Mouse (Mus musculus) gastrocnemius, adult 2 months (tissue): ENCODE measurements around the gene Rassf1. TPM values are rescaled to one million over a fixed set of nuclear protein-coding genes. Genes with fewer than 3 reads are reported as not detected.

Experiments used
- DNase-seq: peaks from one replicate; pipeline ENCODE4 v3.0.0; 2022
- H3K27ac ChIP-seq: fragments of 200-600 bp; 2 replicates; pipeline ENCODE4 v1.8.1; 2022; ENCODE audit warnings: mild to moderate bottlenecking
- H3K4me3 ChIP-seq: fragments of 200-600 bp; 2 replicates; pipeline ENCODE4 v1.8.1; 2022; ENCODE audit warnings: mild to moderate bottlenecking, moderate library complexity
- CTCF ChIP-seq: fragments of 200-600 bp; IDR thresholded peaks from 2 replicates; pipeline ENCODE4 v1.8.1; 2022; ENCODE audit warnings: antibody characterized with exemption, mild to moderate bottlenecking, moderate library complexity
- intact Hi-C: fragments of 180-260 bp; cut with DNase I; formaldehyde crosslinking; loops from one replicate; pipeline ENCODE4 v1.15.1; 2025
- total RNA-seq, 2 experiments: library from RNA; stranded (reverse); gene quantifications; 2 replicates each; pipeline ENCODE4 v1.2.3; 2021

Rassf1 gene
- total RNA-seq, 2 experiments from 2014 or later = 14.0 to 14.3 TPM

DNA sequence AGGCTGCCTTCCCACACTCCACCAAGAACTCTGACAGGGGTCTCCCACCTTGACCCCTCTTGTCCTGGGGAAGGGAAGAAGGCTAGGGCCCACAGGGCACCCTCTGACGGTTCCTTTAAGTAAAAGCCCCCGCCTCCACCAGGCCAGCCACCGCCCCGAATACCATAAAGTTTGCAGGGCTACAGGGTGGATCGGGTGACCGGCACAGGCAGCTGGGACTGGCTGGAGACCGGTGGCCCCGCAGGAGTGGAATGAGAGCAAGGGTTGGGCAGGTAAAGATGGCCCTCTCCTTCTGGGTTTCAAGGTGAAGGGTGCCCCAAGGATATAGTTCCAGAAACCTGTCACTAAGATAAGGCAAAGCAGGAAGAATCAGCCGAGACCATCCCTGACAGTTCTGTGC is 55.2 kb downstream of the Rassf1 start:
- DNase-seq = peak; percentile 79
- H3K4me3 ChIP-seq = peak overlapping the region; percentile 76
- TF ChIP-seq CTCF = no peak
- intact Hi-C loops = no loop called here
- H3K27ac ChIP-seq = peak overlapping the region; percentile 99

DNA sequence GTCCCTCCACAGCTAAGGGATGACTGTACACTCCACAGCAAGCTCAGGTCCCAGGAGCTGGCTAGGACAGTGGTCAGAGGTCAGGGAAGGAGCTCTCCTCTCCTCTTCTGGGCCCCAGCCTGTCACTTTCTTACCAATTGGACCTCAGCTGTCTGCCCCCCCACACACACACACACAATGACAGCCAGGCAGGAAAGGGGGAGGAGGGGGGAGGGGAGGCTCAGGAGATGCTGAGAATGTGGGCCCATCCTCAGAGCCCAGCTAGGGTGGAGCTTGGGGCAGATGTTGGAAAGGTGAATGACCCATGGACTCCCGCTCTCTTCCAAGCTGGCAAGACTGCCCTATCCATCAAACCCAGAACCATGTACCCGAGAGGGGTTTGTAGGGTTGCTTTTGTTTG is 55.7 kb downstream of the Rassf1 start:
- TF ChIP-seq CTCF = no peak
- intact Hi-C loops = no loop called here
- H3K27ac ChIP-seq = peak overlapping the region; percentile 99
- DNase-seq = no peak
- H3K4me3 ChIP-seq = peak overlapping the region; percentile 76

GRCm38 (mm10) chr9:107607653-107608245 is 56.4 kb downstream of the Rassf1 start:
- no peak for DNase-seq
- no peak for TF ChIP-seq CTCF
- intact Hi-C loops = no loop called here
- Histone ChIP-seq H3K27ac (peak overlapping the region; percentile 99), H3K4me3 (peak overlapping the region; percentile 76)

GRCm38 (mm10) chr9:107608741-107609432 is 57.5 kb downstream of the Rassf1 start, which contains the start of gene Sema3b:
Sema3b (minus strand) TSS chr9:107609229.
- peak; percentile 75 for DNase-seq

GRCm38 (mm10) chr9:107609433-107609830 is 58.1 kb downstream of the Rassf1 start:
- H3K4me3 ChIP-seq = no peak overlapping the region; the same call in 1 of the 2 replicates
- peak overlapping the region; percentile 99 for H3K27ac ChIP-seq
- intact Hi-C loops = no loop called here
- no peak for TF ChIP-seq CTCF
- DNase-seq = no peak

More at GRCm38 (mm10) chr9:107608741-107609432, 57.5 kb downstream of the Rassf1 start, which contains the start of gene Sema3b:
- TF ChIP-seq CTCF = no peak
- intact Hi-C loops = no loop called here
- H3K27ac ChIP-seq = peak within 1 kb of the TSS; percentile 99
- H3K4me3 ChIP-seq = peak within 1 kb of the TSS; percentile 76

DNA sequence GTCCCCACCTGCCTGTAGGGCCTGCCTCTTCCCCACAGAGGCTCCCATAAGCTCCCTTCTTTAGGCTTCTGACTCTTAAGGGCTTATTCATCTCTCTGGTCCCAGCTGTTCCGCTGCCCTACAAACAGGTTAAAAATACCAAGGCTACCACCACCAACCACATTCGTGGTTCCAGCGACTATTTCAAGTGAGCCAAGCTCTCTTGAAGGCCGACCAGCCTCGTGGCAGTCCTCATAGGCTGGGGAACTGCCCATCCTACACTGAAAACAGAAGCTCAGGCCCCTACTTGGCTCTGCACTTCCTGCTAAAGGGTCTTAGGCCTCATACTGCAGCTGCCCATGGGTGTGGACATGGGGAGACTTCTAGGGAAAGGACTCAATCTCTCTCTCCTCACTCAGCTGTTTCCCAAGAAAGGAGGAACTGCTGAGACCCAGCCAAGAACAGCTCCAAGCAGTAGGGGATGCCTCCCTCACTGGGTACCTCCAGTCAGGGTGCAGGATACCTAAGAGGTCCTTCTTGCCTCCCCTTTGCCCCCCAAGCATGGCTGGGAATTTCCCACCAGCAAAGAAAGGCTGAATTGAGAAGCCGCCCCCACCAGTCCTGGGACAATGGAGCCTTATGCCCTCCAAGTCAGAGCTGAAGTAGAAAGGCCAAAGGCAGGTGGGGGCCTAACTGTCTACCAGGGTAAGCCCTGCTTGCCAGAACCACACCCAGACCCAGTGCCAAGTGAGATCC is 60.3 kb downstream of the Rassf1 start:
- DNase-seq = no peak
- Histone ChIP-seq H3K4me3 (peak overlapping the region; percentile 78), H3K27ac (peak overlapping the region; percentile 99)
- TF ChIP-seq CTCF = no peak
- intact Hi-C loops = loop anchor here (2.0 kb wide), 1 partner anchor 45 kb away; the partner anchor contains the start of gene Hyal2

Other genes starting within 250 kb of the Rassf1 start
- gene Hemk1, start 213.2 kb upstream of the Rassf1 start, total RNA-seq = 10 to 100 TPM; 11.6 to 14.4 TPM
- 10 to 100 TPM; 37.9 to 49.6 TPM for gene 6430571L13Rik, start 211.0 kb upstream of the Rassf1 start, total RNA-seq
- under 1 TPM; 0.28 to 0.73 TPM for gene Cacna2d2, start 151.9 kb upstream of the Rassf1 start, total RNA-seq
- gene Tmem115, start 17.6 kb upstream of the Rassf1 start, total RNA-seq = 10 to 100 TPM; 16.6 to 17.3 TPM
- 1 to 10 TPM; 3.1 TPM for gene Cyb561d2, start 9.4 kb upstream of the Rassf1 start, total RNA-seq
- gene Nprl2, start 9.3 kb upstream of the Rassf1 start, total RNA-seq = 10 to 100 TPM in 1 of 2 experiments, 1 to 10 TPM in 1; 9.7 to 11.5 TPM
- gene Zmynd10, start 4.3 kb upstream of the Rassf1 start, total RNA-seq = under 1 TPM in 1 of 2 experiments, not detected in 1; 0.53 TPM
- gene Tusc2, start 11.7 kb downstream of the Rassf1 start, total RNA-seq = 10 to 100 TPM; 35.6 to 35.7 TPM
- 10 to 100 TPM; 11.3 to 19.9 TPM for gene Hyal2, start 16.4 kb downstream of the Rassf1 start, total RNA-seq
- gene Hyal1, start 25.4 kb downstream of the Rassf1 start, total RNA-seq = 1 to 10 TPM; 1.6 to 2.4 TPM
- 10 to 100 TPM; 11.8 to 14.7 TPM for gene Naa80, start 27.3 kb downstream of the Rassf1 start, total RNA-seq
- gene Hyal3, start 29.3 kb downstream of the Rassf1 start, total RNA-seq = under 1 TPM; 0.22 to 0.33 TPM
- gene Ifrd2, start 36.1 kb downstream of the Rassf1 start, total RNA-seq = 10 to 100 TPM; 48.5 to 50.4 TPM
- gene Sema3b, start 57.7 kb downstream of the Rassf1 start, total RNA-seq = 10 to 100 TPM; 11.2 to 17.9 TPM
- gene Gnai2, start 83.8 kb downstream of the Rassf1 start, total RNA-seq = 10 to 100 TPM; 59.9 to 77.7 TPM
- 10 to 100 TPM; 60.8 to 94.7 TPM for gene Slc38a3, start 118.0 kb downstream of the Rassf1 start, total RNA-seq
- gene Gnat1, start 128.2 kb downstream of the Rassf1 start, total RNA-seq = not detected
- gene Sema3f, start 158.9 kb downstream of the Rassf1 start, total RNA-seq = 1 to 10 TPM; 6.3 to 9.2 TPM
- 10 to 100 TPM; 46.4 to 49.6 TPM for gene Rbm5, start 219.4 kb downstream of the Rassf1 start, total RNA-seq